Mouse (Mus musculus) liver, embryonic 16.5 days (tissue): ENCODE data around the gene Magi2. TPM values are rescaled to one million over a fixed set of nuclear protein-coding genes. Genes with fewer than 3 reads are reported as not detected.
"Not testable (repeated sequence)": the region's sequence is repeated elsewhere in the genome, so short reads cannot be mapped to it uniquely, and the experiment has no call there.

Experiments used
- ATAC-seq: fragments of 200-750 bp; cut with Nextera tagmentation; 2 replicates; pipeline ENCODE4 v1.8.0; 2017; ENCODE audit warnings: low read depth, mild to moderate bottlenecking, moderate number of reproducible peaks, moderate library complexity
- H3K27ac ChIP-seq: fragments of 300-500 bp; sonication (generic); 2 replicates; pipeline ENCODE4 v1.5.1; 2014; ENCODE audit warnings: mild to moderate bottlenecking, low read length
- H3K27me3 ChIP-seq: fragments of 300-500 bp; sonication (generic); 2 replicates; pipeline ENCODE4 v1.6.1; 2014; ENCODE audit warnings: low read depth, low read length, mixed read lengths; ENCODE audit not compliant: control insufficient read depth, insufficient read depth
- H3K36me3 ChIP-seq: fragments of 300-500 bp; sonication (generic); 2 replicates; pipeline ENCODE4 v1.6.1; 2014; ENCODE audit warnings: mild to moderate bottlenecking; ENCODE audit not compliant: control insufficient read depth, insufficient read depth
- H3K4me1 ChIP-seq: fragments of 300-500 bp; sonication (generic); 2 replicates; pipeline ENCODE4 v1.6.1; 2014; ENCODE audit warnings: low read depth, low read length, mixed read lengths; ENCODE audit not compliant: control insufficient read depth
- H3K4me2 ChIP-seq: fragments of 300-500 bp; sonication (generic); 2 replicates; pipeline ENCODE4 v1.6.1; 2014; ENCODE audit warnings: low read depth, low read length, mixed read lengths
- H3K4me3 ChIP-seq: fragments of 300-500 bp; sonication (generic); 2 replicates; pipeline ENCODE4 v1.5.1; 2014; ENCODE audit warnings: low read depth, mild to moderate bottlenecking, low read length
- H3K9ac ChIP-seq: fragments of 300-500 bp; sonication (generic); 2 replicates; pipeline ENCODE4 v1.6.1; 2014; ENCODE audit warnings: low read depth, low read length
- H3K9me3 ChIP-seq: fragments of 300-500 bp; sonication (generic); replicated peaks from 2 replicates; pipeline ENCODE4 v1.6.1; 2016; ENCODE audit warnings: low read length; ENCODE audit not compliant: control insufficient read depth
- WGBS: fragments of 180-500 bp; shearing (Covaris S2); extraction: QIAGEN DNeasy Blood & Tissue Kit; methylation state at CpG from one replicate; pipeline ENCODE4 v1.1.7; 2014; ENCODE audit not compliant: insufficient replicate concordance; 5-methylcytosine and 5-hydroxymethylcytosine counted together
- polyA plus RNA-seq: library from polyadenylated mRNA; unstranded; fragments of >200 nt; fragmentation: Nextera tagmentation; extraction: Ambion mirVana; gene quantifications from 2 replicates; pipeline ENCODE4 v1.2.1, GENCODE M21; 2015

Gene Magi2
- polyA plus RNA-seq, 1 experiment from 2014 or later = 0.34 TPM

DNA sequence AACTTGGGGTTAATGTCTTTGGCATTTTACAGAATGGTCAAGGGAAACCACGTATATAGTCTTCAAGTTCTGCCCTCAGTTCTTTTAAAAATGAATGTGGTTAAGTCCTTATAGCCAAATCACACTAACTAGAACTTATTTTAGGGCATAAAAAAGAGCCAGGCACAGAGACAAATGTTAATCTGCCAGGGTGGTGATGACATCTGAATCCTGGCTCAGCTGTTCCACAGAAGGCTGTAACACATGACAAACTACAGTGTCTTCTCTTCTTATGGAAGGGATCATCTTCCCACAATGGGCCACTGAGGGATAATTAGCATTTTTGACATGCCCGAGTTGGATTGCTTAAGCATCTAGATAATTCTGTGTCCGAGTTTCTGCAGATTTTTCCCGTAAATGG is 1299.8 kb downstream of the Magi2 start:
- not testable (repeated sequence) for ATAC-seq, H3K9me3 ChIP-seq, H3K9ac ChIP-seq, H3K27me3 ChIP-seq, H3K27ac ChIP-seq, H3K4me3 ChIP-seq, H3K36me3 ChIP-seq, H3K4me2 ChIP-seq, H3K4me1 ChIP-seq
- WGBS = 52% methylated on average over 1 of the region's 4 CpGs

DNA sequence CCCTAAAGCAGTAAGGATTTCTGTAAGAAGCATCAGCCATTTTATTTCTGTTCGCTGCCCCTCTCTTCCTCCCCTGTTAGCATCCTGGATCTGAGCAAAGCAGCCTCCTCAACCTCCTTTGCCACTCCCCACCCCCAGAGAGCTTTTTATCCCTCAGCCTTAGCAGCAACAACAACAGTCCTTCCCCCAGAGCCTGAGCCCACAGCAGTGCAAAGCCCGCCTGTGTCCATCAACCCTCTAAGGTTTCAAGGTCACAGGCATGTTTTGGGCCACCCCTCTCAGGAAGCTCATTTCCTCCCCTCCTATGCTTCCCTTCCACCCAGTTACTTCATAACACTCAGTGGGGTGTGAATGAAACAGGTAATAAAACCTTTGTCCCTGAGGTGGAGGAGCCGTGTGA is 1309.7 kb downstream of the Magi2 start:
- H3K27me3 ChIP-seq = no peaks in the 10 kb centered on the region
- no peak overlapping the region for H3K9ac ChIP-seq
- H3K27ac ChIP-seq = no peak overlapping the region
- no peak for ATAC-seq
- H3K4me3 ChIP-seq = no peak overlapping the region
- no peak overlapping the region for H3K4me2 ChIP-seq
- no peaks in the 10 kb centered on the region for H3K9me3 ChIP-seq
- no peaks in the 10 kb centered on the region for H3K36me3 ChIP-seq
- WGBS = 52% methylated on average over 3 of the region's 3 CpGs
- H3K4me1 ChIP-seq = no peaks in the 10 kb centered on the region

DNA sequence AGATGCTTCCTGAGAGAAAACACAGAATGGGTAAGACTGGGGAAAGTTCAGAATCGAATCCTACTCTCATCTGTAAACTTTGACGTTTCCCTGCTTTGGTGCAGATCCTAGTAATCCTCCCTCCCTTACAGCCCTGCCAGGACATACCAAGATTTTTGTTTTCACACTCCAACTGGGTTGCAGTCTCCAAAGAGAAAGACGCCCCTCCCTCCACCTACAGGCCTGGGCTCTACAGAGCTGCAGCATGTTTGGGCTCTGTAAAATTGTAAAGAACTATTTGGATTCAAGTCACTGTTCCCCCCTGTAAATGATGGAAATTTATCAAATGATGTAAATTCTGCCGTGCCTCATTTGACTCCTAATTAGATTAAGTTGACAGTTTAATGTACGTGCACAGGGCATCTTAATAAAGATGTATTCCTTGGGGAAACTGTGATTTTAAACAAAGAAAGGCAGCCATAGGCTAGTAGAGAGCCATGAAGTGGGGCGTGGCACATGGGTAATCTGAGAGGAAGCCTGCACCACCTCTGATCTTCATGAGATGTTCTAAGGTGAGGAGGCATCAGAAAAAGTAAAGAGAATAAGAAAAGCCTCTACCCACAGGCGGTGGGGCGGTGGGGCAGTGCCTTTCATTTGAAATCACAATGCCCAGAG is 1310.7 kb downstream of the Magi2 start:
- 51% methylated on average over 8 of the region's 8 CpGs for WGBS
- no peak overlapping the region for H3K27ac ChIP-seq
- no peaks in the 10 kb centered on the region for H3K4me1 ChIP-seq
- no peaks in the 10 kb centered on the region for H3K27me3 ChIP-seq
- no peak for ATAC-seq
- no peak overlapping the region for H3K4me2 ChIP-seq
- no peak overlapping the region for H3K4me3 ChIP-seq
- no peak overlapping the region for H3K9ac ChIP-seq
- H3K9me3 ChIP-seq = no peaks in the 10 kb centered on the region
- no peaks in the 10 kb centered on the region for H3K36me3 ChIP-seq

DNA sequence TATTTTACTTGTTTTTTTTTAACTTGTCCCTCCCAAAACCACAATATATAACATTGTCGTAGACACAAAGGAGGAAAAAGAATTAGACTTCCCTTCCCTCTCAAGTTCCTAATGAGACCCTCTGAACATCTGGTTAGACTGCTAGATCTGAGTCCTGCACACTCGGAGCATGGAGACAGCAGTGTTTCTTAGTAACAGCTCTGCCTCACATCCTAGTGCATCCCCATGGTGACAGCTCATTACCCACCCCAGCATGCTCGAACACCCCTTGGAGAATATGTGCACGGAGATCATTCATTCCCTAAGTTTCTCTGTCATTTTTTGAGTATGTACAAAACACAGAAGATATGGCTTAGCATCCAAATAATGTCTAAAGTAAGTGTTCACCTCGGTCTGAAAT is 1317.5 kb downstream of the Magi2 start:
- no peak overlapping the region for H3K9ac ChIP-seq
- no peak overlapping the region for H3K4me2 ChIP-seq
- no peaks in the 10 kb centered on the region for H3K9me3 ChIP-seq
- WGBS = 48% methylated on average over 5 of the region's 5 CpGs
- no peak overlapping the region for H3K27ac ChIP-seq
- no peaks in the 10 kb centered on the region for H3K36me3 ChIP-seq
- no peaks in the 10 kb centered on the region for H3K4me1 ChIP-seq
- no peaks in the 10 kb centered on the region for H3K27me3 ChIP-seq
- no peak for ATAC-seq
- no peak overlapping the region for H3K4me3 ChIP-seq

DNA sequence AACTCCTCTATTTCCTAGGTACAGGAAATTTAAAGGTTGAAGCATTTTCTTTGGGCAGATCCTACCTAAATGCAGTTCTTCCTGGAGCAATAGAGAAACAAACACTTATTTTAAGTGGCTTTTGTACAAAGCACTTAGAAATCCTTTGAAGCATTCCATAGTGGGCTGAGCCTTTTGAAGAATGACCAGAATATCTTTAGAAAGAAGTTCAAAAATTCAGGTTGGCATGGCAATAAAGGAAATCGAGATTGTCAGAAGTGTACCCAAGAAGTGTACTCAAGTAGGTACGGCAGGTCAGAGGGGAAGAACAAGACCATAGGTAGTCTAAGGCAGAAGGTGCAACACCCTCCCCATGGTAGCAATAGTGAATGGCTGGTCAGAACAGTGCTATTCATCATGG is 1332.5 kb downstream of the Magi2 start:
- H3K27ac ChIP-seq = no peak overlapping the region
- H3K9ac ChIP-seq = no peak overlapping the region
- 69% methylated on average over 2 of the region's 2 CpGs for WGBS
- no peak for ATAC-seq
- no peaks in the 10 kb centered on the region for H3K36me3 ChIP-seq
- no peak overlapping the region for H3K4me3 ChIP-seq
- H3K27me3 ChIP-seq = no peaks in the 10 kb centered on the region
- no peaks in the 10 kb centered on the region for H3K9me3 ChIP-seq
- no peaks in the 10 kb centered on the region for H3K4me1 ChIP-seq
- no peak overlapping the region for H3K4me2 ChIP-seq

DNA sequence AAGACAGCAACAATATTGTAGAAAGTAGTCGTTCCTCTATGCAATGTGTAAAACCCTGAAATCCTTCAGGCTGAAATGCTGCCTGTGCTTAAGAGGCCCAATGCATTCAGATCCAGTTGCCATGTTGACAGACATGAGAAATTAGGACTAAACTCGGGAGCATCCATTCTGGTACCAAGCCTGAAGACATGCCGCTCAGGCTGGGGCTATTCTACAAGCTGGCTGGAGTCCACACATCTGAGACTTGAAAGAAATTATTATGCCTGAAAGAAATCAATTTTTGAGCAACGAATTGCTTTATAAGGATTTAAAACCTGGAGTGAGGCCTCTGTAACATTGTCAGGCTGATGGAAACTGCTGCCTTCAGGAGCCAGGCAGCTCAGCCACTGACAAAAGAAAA is 1333.0 kb downstream of the Magi2 start:
- no peaks in the 10 kb centered on the region for H3K4me1 ChIP-seq
- H3K9me3 ChIP-seq = no peaks in the 10 kb centered on the region
- H3K27ac ChIP-seq = no peak overlapping the region
- WGBS = 48% methylated on average over 4 of the region's 4 CpGs
- no peak overlapping the region for H3K4me2 ChIP-seq
- H3K9ac ChIP-seq = no peak overlapping the region
- no peaks in the 10 kb centered on the region for H3K27me3 ChIP-seq
- no peaks in the 10 kb centered on the region for H3K36me3 ChIP-seq
- ATAC-seq = no peak
- H3K4me3 ChIP-seq = no peak overlapping the region

DNA sequence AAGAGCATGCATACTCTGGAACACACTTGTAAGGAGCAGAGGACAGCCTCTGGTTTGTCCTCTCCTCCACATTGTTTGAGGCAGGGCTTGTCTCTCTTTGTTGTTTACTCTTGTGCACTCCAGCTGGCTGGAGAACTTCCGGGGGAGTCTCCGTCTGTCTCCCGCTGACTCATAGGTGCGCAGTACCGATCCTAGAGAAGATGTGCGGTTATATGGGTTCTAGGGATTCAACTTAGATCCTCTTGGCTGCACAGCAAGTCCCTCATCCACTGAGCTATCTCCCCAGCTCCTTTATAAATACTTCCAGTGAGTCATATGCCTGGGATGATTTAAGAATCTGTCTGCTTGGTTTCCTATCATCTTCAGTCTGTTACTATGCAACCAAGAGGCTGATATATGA is 1341.6 kb downstream of the Magi2 start:
- Histone ChIP-seq H3K9me3 (no peaks in the 10 kb centered on the region), H3K27ac (no peak overlapping the region), H3K4me3 (no peak overlapping the region), H3K4me1 (no peaks in the 10 kb centered on the region), H3K9ac (no peak overlapping the region), H3K27me3 (no peaks in the 10 kb centered on the region), H3K4me2 (no peak overlapping the region), H3K36me3 (no peaks in the 10 kb centered on the region)
- WGBS = 58% methylated on average over 6 of the region's 6 CpGs
- ATAC-seq = no peak

DNA sequence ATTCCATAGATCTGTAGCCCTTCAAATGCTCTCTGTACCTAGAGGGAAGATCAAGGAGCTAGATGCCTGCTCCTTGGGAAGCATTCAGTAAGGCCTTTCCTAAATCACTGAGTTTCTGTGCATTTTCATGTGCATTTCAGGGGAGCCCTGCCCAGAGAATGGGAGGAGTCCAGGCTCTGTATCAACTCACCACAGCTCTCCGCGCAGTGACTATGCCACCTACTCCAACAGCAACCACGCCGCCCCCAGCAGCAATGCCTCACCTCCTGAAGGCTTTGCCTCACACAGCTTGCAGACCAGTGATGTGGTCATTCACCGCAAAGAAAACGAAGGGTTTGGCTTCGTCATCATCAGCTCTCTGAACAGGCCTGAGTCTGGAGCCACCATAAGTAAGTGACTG is 1342.1 kb downstream of the Magi2 start:
- no peak overlapping the region for H3K4me3 ChIP-seq
- no peaks in the 10 kb centered on the region for H3K27me3 ChIP-seq
- no peak overlapping the region for H3K4me2 ChIP-seq
- 75% methylated on average over 7 of the region's 7 CpGs for whole genome bisulfite sequencing
- ATAC-seq = no peak
- H3K9ac ChIP-seq = no peak overlapping the region
- no peaks in the 10 kb centered on the region for H3K4me1 ChIP-seq
- no peaks in the 10 kb centered on the region for H3K9me3 ChIP-seq
- no peaks in the 10 kb centered on the region for H3K36me3 ChIP-seq
- H3K27ac ChIP-seq = no peak overlapping the region

DNA sequence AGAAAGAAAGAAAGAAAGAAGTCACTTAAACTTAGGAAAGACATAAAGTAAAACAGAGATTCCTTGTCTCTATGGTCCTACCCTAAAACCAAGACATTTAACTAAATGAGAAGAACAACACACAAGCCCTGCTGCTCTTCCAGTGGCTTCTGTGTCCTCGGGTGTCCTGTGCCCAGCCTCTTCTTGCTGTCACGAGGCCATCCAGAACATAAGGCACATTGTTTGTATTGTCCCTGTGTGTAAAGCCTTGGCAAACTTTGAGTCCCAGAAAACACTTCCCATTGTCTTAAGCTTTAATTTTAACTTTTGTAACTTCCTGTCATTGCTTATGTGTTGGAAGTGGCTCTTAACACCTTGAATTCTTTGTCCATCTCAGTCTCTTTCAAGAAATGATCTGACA is 1348.0 kb downstream of the Magi2 start:
- Histone ChIP-seq H3K4me1 (no peaks in the 10 kb centered on the region), H3K27ac (no peak overlapping the region), H3K27me3 (no peaks in the 10 kb centered on the region), H3K9me3 (no peaks in the 10 kb centered on the region), H3K4me2 (no peak overlapping the region), H3K36me3 (no peaks in the 10 kb centered on the region), H3K9ac (no peak overlapping the region), H3K4me3 (no peak overlapping the region)
- no peak for ATAC-seq
- 21% methylated on average over 2 of the region's 2 CpGs for WGBS
